Mouse (Mus musculus) cerebellum, adult 2 months (tissue): ENCODE data around the gene Ltb4r2.

Experiments
- CTCF ChIP-seq: fragments of 200-500 bp; IDR thresholded peaks from 2 replicates; pipeline ENCODE4 v1.5.1; 2011; ENCODE audit warnings: low read depth, mild to moderate bottlenecking, control low read depth, low read length, moderate library complexity, borderline replicate concordance; ENCODE audit not compliant: insufficient read depth
- POLR2A ChIP-seq: fragments of 200-500 bp; IDR thresholded peaks from 2 replicates; pipeline ENCODE4 v1.6.1; 2011; ENCODE audit warnings: low read length, control low read depth, borderline replicate concordance; ENCODE audit not compliant: insufficient read depth

DNA sequence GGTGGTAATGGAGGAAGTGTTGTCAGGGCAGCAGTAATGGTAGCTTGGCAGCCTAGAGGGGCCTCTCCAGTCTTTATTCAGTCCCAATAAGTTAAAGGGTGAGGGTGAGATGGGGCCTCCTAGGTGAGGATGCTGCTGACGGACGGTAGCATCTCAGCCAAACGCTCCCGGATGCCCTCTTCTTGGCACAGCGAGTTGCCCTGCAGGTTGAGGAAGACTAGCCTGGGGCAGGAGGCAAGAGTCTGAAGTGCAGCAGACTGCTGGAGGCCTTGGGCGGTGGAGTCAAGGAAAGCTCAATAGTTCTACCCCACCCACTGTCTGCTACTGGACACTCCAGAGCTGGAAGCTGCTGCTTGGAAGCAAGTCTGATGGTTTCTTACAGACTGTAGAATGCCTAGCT is 45.0 kb upstream of the Ltb4r2 start:
- no peak for TF ChIP-seq CTCF
- TF ChIP-seq POLR2A, result no peak
